Mouse (Mus musculus): ENCODE measurements around the gene Plxna2. TPM values are rescaled to one million over a fixed set of nuclear protein-coding genes. Genes with fewer than 3 reads are reported as not detected.
A peak's percentile ranks its signal among the peaks of the same experiment; 100 is the strongest.

The Plxna2 gene
- polyA plus RNA-seq, 1 experiment from 2014 or later: 10.4 TPM

- Histone ChIP-seq H3K4me2 (ENCODE audit: low read depth, low read length) (no peak overlapping the region), H3K27ac (ENCODE audit: low read length) (no peak overlapping the region), H3K4me1 (replicated peaks; ENCODE audit: control insufficient read depth, insufficient read depth, low read length) (no peaks in the 10 kb centered on the region), H3K36me3 (ENCODE audit: control insufficient read depth, insufficient read depth, low read length) (peaks cover 11% of the 10 kb centered on the region), H3K9me3 (ENCODE audit: control insufficient read depth, low read length) (no peaks in the 10 kb centered on the region), H3K9ac (ENCODE audit: low read length) (no peak overlapping the region), H3K27me3 (ENCODE audit: control insufficient read depth, insufficient read depth, low read depth, low read length) (no peaks in the 10 kb centered on the region), H3K4me3 (ENCODE audit: low read length) (no peak overlapping the region)
- ATAC-seq (ENCODE audit: low read depth): peak; percentile 51; the same call in 1 of the 2 replicates
- WGBS: 69% methylated on average over 2 of the region's 2 CpGs
These were observed 143.6 kb downstream of the Plxna2 start for GRCm38 (mm10) chr1:194761432-194762212.

- Histone ChIP-seq H3K9me3 (ENCODE audit: control insufficient read depth, low read length) (no peaks in the 10 kb centered on the region), H3K27ac (ENCODE audit: low read length) (no peak overlapping the region), H3K4me1 (replicated peaks; ENCODE audit: control insufficient read depth, insufficient read depth, low read length) (no peaks in the 10 kb centered on the region), H3K4me2 (ENCODE audit: low read depth, low read length) (no peak overlapping the region), H3K36me3 (ENCODE audit: control insufficient read depth, insufficient read depth, low read length) (peaks cover 11% of the 10 kb centered on the region), H3K4me3 (ENCODE audit: low read length) (no peak overlapping the region), H3K9ac (ENCODE audit: low read length) (no peak overlapping the region), H3K27me3 (ENCODE audit: control insufficient read depth, insufficient read depth, low read depth, low read length) (no peaks in the 10 kb centered on the region)
- ATAC-seq (ENCODE audit: low read depth): no peak
- WGBS: 31% methylated on average over 5 of the region's 5 CpGs
These were observed 144.9 kb downstream of the Plxna2 start for GRCm38 (mm10) chr1:194762896-194763295.

- H3K27me3 ChIP-seq (ENCODE audit: control insufficient read depth, insufficient read depth, low read depth, low read length): no peaks in the 10 kb centered on the region
- no peak overlapping the region for H3K4me3 ChIP-seq (ENCODE audit: low read length)
- no peaks in the 10 kb centered on the region for H3K4me1 ChIP-seq (replicated peaks; ENCODE audit: control insufficient read depth, insufficient read depth, low read length)
- no peak overlapping the region for H3K4me2 ChIP-seq (ENCODE audit: low read depth, low read length)
- no peak for ATAC-seq (ENCODE audit: low read depth)
- no peaks in the 10 kb centered on the region for H3K9me3 ChIP-seq (ENCODE audit: control insufficient read depth, low read length)
- H3K9ac ChIP-seq (ENCODE audit: low read length): no peak overlapping the region
- H3K27ac ChIP-seq (ENCODE audit: low read length): no peak overlapping the region
- peaks cover 8% of the 10 kb centered on the region; the same call in 1 of the 2 replicates for H3K36me3 ChIP-seq (ENCODE audit: control insufficient read depth, insufficient read depth, low read length)
These were observed 146.9 kb downstream of the Plxna2 start for GRCm38 (mm10) chr1:194764951-194765350.

- Histone ChIP-seq H3K4me1 (replicated peaks; ENCODE audit: control insufficient read depth, insufficient read depth, low read length) (no peaks in the 10 kb centered on the region), H3K4me3 (ENCODE audit: low read length) (no peak overlapping the region), H3K9ac (ENCODE audit: low read length) (no peak overlapping the region), H3K36me3 (ENCODE audit: control insufficient read depth, insufficient read depth, low read length) (0 out of 2 replicates have a peak, but pooled peaks cover 5% of the 10 kb centered on the region), H3K27me3 (ENCODE audit: control insufficient read depth, insufficient read depth, low read depth, low read length) (no peaks in the 10 kb centered on the region), H3K27ac (ENCODE audit: low read length) (no peak overlapping the region), H3K4me2 (ENCODE audit: low read depth, low read length) (no peak overlapping the region), H3K9me3 (ENCODE audit: control insufficient read depth, low read length) (no peaks in the 10 kb centered on the region)
- 74% methylated on average over 1 of the region's 1 CpGs for WGBS
- no peak for ATAC-seq (ENCODE audit: low read depth)
These were observed 150.8 kb downstream of the Plxna2 start for GRCm38 (mm10) chr1:194768799-194769198.

GRCm38 (mm10) chr1:194772053-194772452 is 154.0 kb downstream of the Plxna2 start:
- Histone ChIP-seq H3K9me3 (ENCODE audit: control insufficient read depth, low read length) (no peaks in the 10 kb centered on the region), H3K27me3 (ENCODE audit: control insufficient read depth, insufficient read depth, low read depth, low read length) (no peaks in the 10 kb centered on the region), H3K27ac (ENCODE audit: low read length) (no peak overlapping the region), H3K4me1 (replicated peaks; ENCODE audit: control insufficient read depth, insufficient read depth, low read length) (no peaks in the 10 kb centered on the region), H3K36me3 (ENCODE audit: control insufficient read depth, insufficient read depth, low read length) (no peaks in the 10 kb centered on the region), H3K4me2 (ENCODE audit: low read depth, low read length) (no peak overlapping the region), H3K9ac (ENCODE audit: low read length) (no peak overlapping the region), H3K4me3 (ENCODE audit: low read length) (no peak overlapping the region)
- ATAC-seq (ENCODE audit: low read depth): no peak
- 65% methylated on average over 3 of the region's 3 CpGs for WGBS

- H3K27me3 ChIP-seq (ENCODE audit: control insufficient read depth, insufficient read depth, low read depth, low read length): no peaks in the 10 kb centered on the region
- no peak overlapping the region for H3K27ac ChIP-seq (ENCODE audit: low read length)
- H3K9ac ChIP-seq (ENCODE audit: low read length): no peak overlapping the region
- H3K36me3 ChIP-seq (ENCODE audit: control insufficient read depth, insufficient read depth, low read length): no peaks in the 10 kb centered on the region
- 44% methylated on average over 3 of the region's 3 CpGs for WGBS
- no peak overlapping the region for H3K4me3 ChIP-seq (ENCODE audit: low read length)
- no peak overlapping the region for H3K4me2 ChIP-seq (ENCODE audit: low read depth, low read length)
- H3K4me1 ChIP-seq (replicated peaks; ENCODE audit: control insufficient read depth, insufficient read depth, low read length): no peaks in the 10 kb centered on the region
- no peak for ATAC-seq (ENCODE audit: low read depth)
- no peaks in the 10 kb centered on the region for H3K9me3 ChIP-seq (ENCODE audit: control insufficient read depth, low read length)
These were observed 155.9 kb downstream of the Plxna2 start for GRCm38 (mm10) chr1:194773899-194774298.

GRCm38 (mm10) chr1:194774350-194774749 is 156.3 kb downstream of the Plxna2 start:
- no peak for ATAC-seq (ENCODE audit: low read depth)
- no peaks in the 10 kb centered on the region for H3K4me1 ChIP-seq (replicated peaks; ENCODE audit: control insufficient read depth, insufficient read depth, low read length)
- H3K36me3 ChIP-seq (ENCODE audit: control insufficient read depth, insufficient read depth, low read length): no peaks in the 10 kb centered on the region
- H3K27me3 ChIP-seq (ENCODE audit: control insufficient read depth, insufficient read depth, low read depth, low read length): no peaks in the 10 kb centered on the region
- no peak overlapping the region for H3K9ac ChIP-seq (ENCODE audit: low read length)
- H3K4me2 ChIP-seq (ENCODE audit: low read depth, low read length): no peak overlapping the region
- no peak overlapping the region for H3K4me3 ChIP-seq (ENCODE audit: low read length)
- H3K27ac ChIP-seq (ENCODE audit: low read length): no peak overlapping the region
- no peaks in the 10 kb centered on the region for H3K9me3 ChIP-seq (ENCODE audit: control insufficient read depth, low read length)
- WGBS: 56% methylated on average over 2 of the region's 2 CpGs

- no peak for ATAC-seq (ENCODE audit: low read depth)
These were observed 156.7 kb downstream of the Plxna2 start for GRCm38 (mm10) chr1:194774754-194775153.

GRCm38 (mm10) chr1:194775656-194776374 is 157.8 kb downstream of the Plxna2 start:
- Histone ChIP-seq H3K9me3 (ENCODE audit: control insufficient read depth, low read length) (no peaks in the 10 kb centered on the region), H3K4me1 (replicated peaks; ENCODE audit: control insufficient read depth, insufficient read depth, low read length) (no peaks in the 10 kb centered on the region), H3K36me3 (ENCODE audit: control insufficient read depth, insufficient read depth, low read length) (peaks cover 3% of the 10 kb centered on the region; the same call in 1 of the 2 replicates), H3K27ac (ENCODE audit: low read length) (no peak overlapping the region), H3K27me3 (ENCODE audit: control insufficient read depth, insufficient read depth, low read depth, low read length) (no peaks in the 10 kb centered on the region), H3K4me2 (ENCODE audit: low read depth, low read length) (no peak overlapping the region), H3K9ac (ENCODE audit: low read length) (no peak overlapping the region), H3K4me3 (ENCODE audit: low read length) (no peak overlapping the region)
- ATAC-seq (ENCODE audit: low read depth): no peak

More at GRCm38 (mm10) chr1:194774754-194775153, 156.7 kb downstream of the Plxna2 start:
- no peak overlapping the region for H3K4me2 ChIP-seq (ENCODE audit: low read depth, low read length)
- no peaks in the 10 kb centered on the region for H3K9me3 ChIP-seq (ENCODE audit: control insufficient read depth, low read length)
- no peaks in the 10 kb centered on the region for H3K4me1 ChIP-seq (replicated peaks; ENCODE audit: control insufficient read depth, insufficient read depth, low read length)
- no peaks in the 10 kb centered on the region for H3K36me3 ChIP-seq (ENCODE audit: control insufficient read depth, insufficient read depth, low read length)
- 94% methylated on average over 1 of the region's 1 CpGs for WGBS
- H3K4me3 ChIP-seq (ENCODE audit: low read length): no peak overlapping the region
- no peaks in the 10 kb centered on the region for H3K27me3 ChIP-seq (ENCODE audit: control insufficient read depth, insufficient read depth, low read depth, low read length)
- H3K27ac ChIP-seq (ENCODE audit: low read length): no peak overlapping the region
- H3K9ac ChIP-seq (ENCODE audit: low read length): no peak overlapping the region

All from lung, embryonic 16.5 days (tissue).